Mouse (Mus musculus): ENCODE measurements around the gene Rpl39. TPM values are rescaled to one million over a fixed set of nuclear protein-coding genes. Genes with fewer than 3 reads are reported as not detected.

The Rpl39 gene
- polyA plus RNA-seq (2015; fragmentation: Nextera tagmentation; extraction: Ambion mirVana), result 349 and 381 TPM in 2 replicates

- no peaks in the 10 kb centered on the region for H3K27me3 ChIP-seq
- ATAC-seq (ENCODE audit: low FRiP score), result peak; percentile 95
- peaks cover 10% of the 10 kb centered on the region for H3K4me1 ChIP-seq (replicated peaks)
- H3K9me3 ChIP-seq, result no peaks in the 10 kb centered on the region
- peaks cover 11% of the 10 kb centered on the region for H3K36me3 ChIP-seq
- peak within 1 kb of the TSS; percentile 80 for H3K4me2 ChIP-seq
- peak within 1 kb of the TSS; percentile 81 for H3K9ac ChIP-seq
- H3K27ac ChIP-seq, result peak within 1 kb of the TSS; percentile 92
- H3K4me3 ChIP-seq, result peak within 1 kb of the TSS; percentile 54
- WGBS, result 10% methylated on average over 38 of the region's 38 CpGs
Measured at GRCm38 (mm10) chrX:37084927-37085660, at the start of gene Rpl39. TSS of gene Rpl39 (minus strand) at chrX:37085402.

GRCm38 (mm10) chrX:37126671-37127358 is 41.6 kb upstream of the Rpl39 start, which contains the start of gene Nkap:
TSS of gene Nkap (plus strand) at chrX:37126795.
- H3K4me3 ChIP-seq, result peak within 1 kb of the TSS; percentile 60
- H3K4me2 ChIP-seq, result peak within 1 kb of the TSS; percentile 62
- no peaks in the 10 kb centered on the region for H3K27me3 ChIP-seq
- 10% methylated on average over 54 of the region's 58 CpGs for WGBS
- no peaks in the 10 kb centered on the region for H3K9me3 ChIP-seq
- H3K27ac ChIP-seq, result peak within 1 kb of the TSS; percentile 79
- H3K36me3 ChIP-seq, result no peaks in the 10 kb centered on the region
- H3K4me1 ChIP-seq (replicated peaks), result peaks cover 14% of the 10 kb centered on the region
- peak within 1 kb of the TSS; percentile 79 for H3K9ac ChIP-seq
- peak; percentile 87 for ATAC-seq (ENCODE audit: low FRiP score)

GRCm38 (mm10) chrX:37125511-37125910 is 40.3 kb upstream of the Rpl39 start:
- Histone ChIP-seq H3K27ac (no peak overlapping the region), H3K36me3 (no peaks in the 10 kb centered on the region), H3K4me2 (no peak overlapping the region), H3K4me3 (no peak overlapping the region), H3K27me3 (no peaks in the 10 kb centered on the region), H3K4me1 (replicated peaks) (peaks cover 14% of the 10 kb centered on the region), H3K9ac (no peak overlapping the region), H3K9me3 (no peaks in the 10 kb centered on the region)
- 92% methylated on average over 7 of the region's 7 CpGs for WGBS
- no peak for ATAC-seq (ENCODE audit: low FRiP score)

DNA sequence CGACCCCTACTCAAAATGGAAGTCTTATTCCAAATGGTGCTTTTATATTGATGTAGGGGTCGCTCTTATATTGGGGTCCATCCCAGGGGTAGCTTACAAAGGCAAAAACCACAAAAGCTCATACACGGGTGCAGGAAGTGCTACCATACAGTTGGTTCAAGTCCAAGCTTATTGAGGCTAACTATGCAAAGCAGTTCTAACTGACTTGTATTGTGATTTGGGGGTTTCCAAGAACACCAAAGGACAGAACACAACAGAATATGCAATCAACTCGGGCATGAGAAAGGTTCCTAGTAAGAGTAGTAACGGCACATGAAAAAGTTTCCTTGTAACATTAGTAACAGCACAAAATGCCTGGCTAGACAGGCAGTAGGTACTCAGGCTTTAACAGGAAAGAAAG is 35.0 kb upstream of the Rpl39 start:
- 76% methylated on average over 5 of the region's 5 CpGs for WGBS
- 0 out of 2 replicates have a peak, but pooled peaks cover 1% of the 10 kb centered on the region for H3K27me3 ChIP-seq
- ATAC-seq (ENCODE audit: low FRiP score), result no peak
- H3K36me3 ChIP-seq, result no peaks in the 10 kb centered on the region
- H3K4me2 ChIP-seq, result no peak overlapping the region
- no peak overlapping the region for H3K4me3 ChIP-seq
- H3K9me3 ChIP-seq, result no peaks in the 10 kb centered on the region
- no peak overlapping the region for H3K9ac ChIP-seq
- no peak overlapping the region for H3K27ac ChIP-seq
- H3K4me1 ChIP-seq (replicated peaks), result no peaks in the 10 kb centered on the region

DNA sequence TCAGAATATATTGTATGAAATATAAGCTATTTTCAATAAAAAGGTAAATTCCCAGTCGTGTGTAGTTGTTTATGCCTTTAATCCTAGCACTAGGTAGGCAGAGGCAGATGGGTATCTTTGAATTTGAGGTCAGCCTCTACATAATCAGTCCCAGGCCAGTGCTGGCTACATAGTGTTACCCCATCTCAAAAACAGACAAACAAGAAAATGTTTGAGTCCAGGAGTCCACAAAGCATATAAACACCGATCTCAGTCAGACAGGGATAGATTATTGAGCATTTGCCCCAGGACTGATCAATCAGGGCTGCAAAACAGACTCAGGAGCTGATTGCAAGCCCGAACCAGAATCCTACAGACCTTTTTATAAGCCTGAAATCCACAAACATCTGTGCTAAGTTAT is 34.4 kb upstream of the Rpl39 start:
- no peaks in the 10 kb centered on the region for H3K4me1 ChIP-seq (replicated peaks)
- no peak overlapping the region for H3K4me3 ChIP-seq
- H3K27ac ChIP-seq, result no peak overlapping the region
- no peaks in the 10 kb centered on the region for H3K36me3 ChIP-seq
- no peaks in the 10 kb centered on the region for H3K9me3 ChIP-seq
- H3K27me3 ChIP-seq, result 0 out of 2 replicates have a peak, but pooled peaks cover 2% of the 10 kb centered on the region
- no peak overlapping the region for H3K4me2 ChIP-seq
- no peak for ATAC-seq (ENCODE audit: low FRiP score)
- WGBS, result 72% methylated on average over 3 of the region's 3 CpGs
- H3K9ac ChIP-seq, result no peak overlapping the region

- ATAC-seq (ENCODE audit: low FRiP score), result no peak
- Histone ChIP-seq H3K9ac (no peak overlapping the region), H3K4me1 (replicated peaks) (no peaks in the 10 kb centered on the region), H3K36me3 (no peaks in the 10 kb centered on the region), H3K4me2 (no peak overlapping the region), H3K4me3 (no peak overlapping the region), H3K27ac (no peak overlapping the region), H3K9me3 (no peaks in the 10 kb centered on the region), H3K27me3 (0 out of 2 replicates have a peak, but pooled peaks cover 2% of the 10 kb centered on the region)
- no CpG with 5 or more reads among the region's 5 CpGs for WGBS
Measured at GRCm38 (mm10) chrX:37117085-37117484, 31.9 kb upstream of the Rpl39 start.

DNA sequence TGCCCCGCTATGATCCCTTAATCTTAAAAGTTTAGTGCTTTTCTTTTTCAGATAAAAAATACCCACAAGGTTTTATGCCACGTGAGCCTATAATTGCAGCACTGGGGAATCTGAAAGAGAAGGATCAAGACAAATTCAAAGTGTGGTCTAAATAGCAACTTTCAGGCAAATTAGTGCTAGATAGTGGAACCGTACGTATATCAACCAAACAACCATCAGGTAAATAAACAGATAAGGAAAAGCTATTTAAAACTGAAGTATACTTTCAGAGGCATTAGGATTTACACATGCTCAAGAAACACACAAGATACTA is 25.6 kb upstream of the Rpl39 start:
- Histone ChIP-seq H3K9ac (no peak overlapping the region), H3K4me3 (peak overlapping the region; percentile 49; the same call in 1 of the 2 replicates), H3K4me1 (replicated peaks) (no peaks in the 10 kb centered on the region), H3K9me3 (no peaks in the 10 kb centered on the region), H3K27ac (no peak overlapping the region), H3K4me2 (no peak overlapping the region), H3K27me3 (0 out of 2 replicates have a peak, but pooled peaks cover 2% of the 10 kb centered on the region), H3K36me3 (no peaks in the 10 kb centered on the region)
- WGBS, result 74% methylated on average over 4 of the region's 4 CpGs
- no peak for ATAC-seq (ENCODE audit: low FRiP score)

DNA sequence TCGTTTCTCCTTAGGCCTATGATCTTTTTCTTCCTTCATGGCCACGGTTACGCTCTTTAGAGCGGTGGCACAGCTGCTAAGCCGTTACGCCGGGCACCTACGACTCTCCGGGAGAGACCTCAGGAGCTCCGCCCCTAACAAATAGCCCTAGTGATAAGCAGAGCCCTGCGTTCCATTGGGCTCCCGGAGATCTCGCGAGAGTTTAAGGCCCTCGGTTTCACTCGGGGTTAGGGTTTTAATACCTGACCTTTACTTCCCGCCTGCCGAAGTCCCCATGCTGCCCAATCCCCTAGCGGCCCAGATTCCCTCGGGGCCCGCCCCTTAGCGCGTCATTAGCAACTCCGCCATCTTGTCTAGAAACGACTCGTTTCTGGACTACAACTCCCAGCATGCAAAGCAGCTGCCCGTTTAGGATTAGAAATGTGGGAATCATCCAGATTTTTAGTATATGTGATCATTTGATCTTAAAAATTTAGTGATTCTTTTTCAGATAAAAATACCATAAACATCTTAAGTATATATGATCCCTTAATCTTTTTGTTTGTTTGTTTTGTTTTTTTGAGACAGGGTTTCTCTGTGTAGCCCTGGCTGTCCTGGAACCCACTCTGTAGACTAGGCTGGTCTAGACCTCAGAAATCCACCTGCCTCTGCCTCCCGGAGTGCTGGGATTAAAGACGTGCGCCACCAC is 25.1 kb upstream of the Rpl39 start, which contains the start of gene Upf3b:
TSS of gene Upf3b (minus strand) at position 130 of the 688 bp plus-strand sequence.
- peak; percentile 98 for ATAC-seq (ENCODE audit: low FRiP score)
- peak within 1 kb of the TSS; percentile 58 for H3K4me2 ChIP-seq
- WGBS, result 12% methylated on average over 30 of the region's 30 CpGs

GRCm38 (mm10) chrX:37109526-37110192 is 24.5 kb upstream of the Rpl39 start:
- no peaks in the 10 kb centered on the region for H3K4me1 ChIP-seq (replicated peaks)
- ATAC-seq (ENCODE audit: low FRiP score), result peak; percentile 87
- WGBS, result 18% methylated on average over 27 of the region's 27 CpGs

More for the DNA sequence above, 25.1 kb upstream of the Rpl39 start, which contains the start of gene Upf3b:
- Histone ChIP-seq H3K4me3 (peak within 1 kb of the TSS; percentile 49), H3K27ac (peak within 1 kb of the TSS; percentile 91), H3K9ac (peak within 1 kb of the TSS; percentile 70), H3K36me3 (no peaks in the 10 kb centered on the region), H3K9me3 (no peaks in the 10 kb centered on the region), H3K27me3 (0 out of 2 replicates have a peak, but pooled peaks cover 2% of the 10 kb centered on the region), H3K4me1 (replicated peaks) (no peaks in the 10 kb centered on the region)

DNA sequence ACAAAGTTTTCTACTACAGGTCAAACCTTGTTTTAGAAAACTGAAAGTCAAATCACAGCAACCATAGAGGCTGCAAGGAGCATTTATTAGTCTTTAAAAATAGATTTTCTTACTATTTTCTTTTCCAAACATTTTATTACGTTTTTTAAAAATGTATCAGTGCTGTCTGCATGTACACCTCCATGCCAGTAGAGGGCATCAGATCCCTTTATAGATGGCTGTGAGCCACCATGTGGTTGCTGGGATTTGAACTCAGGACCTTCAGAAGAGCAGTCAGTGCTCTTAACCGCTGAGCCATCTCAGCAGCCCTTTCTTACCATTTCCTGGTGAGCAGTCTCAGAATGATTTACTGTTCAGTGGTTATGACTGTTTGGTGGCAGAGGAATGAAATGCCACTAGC is 18.6 kb upstream of the Rpl39 start:
- Histone ChIP-seq H3K9me3 (no peaks in the 10 kb centered on the region), H3K27ac (no peak overlapping the region), H3K4me1 (replicated peaks) (no peaks in the 10 kb centered on the region), H3K4me2 (no peak overlapping the region), H3K36me3 (peaks cover 8% of the 10 kb centered on the region), H3K4me3 (no peak overlapping the region), H3K9ac (no peak overlapping the region), H3K27me3 (no peaks in the 10 kb centered on the region)
- ATAC-seq (ENCODE audit: low FRiP score), result no peak
- WGBS, result 83% methylated on average over 2 of the region's 2 CpGs

More at GRCm38 (mm10) chrX:37109526-37110192, 24.5 kb upstream of the Rpl39 start:
- H3K9ac ChIP-seq, result peak overlapping the region; percentile 70
- H3K4me3 ChIP-seq, result peak overlapping the region; percentile 49
- H3K4me2 ChIP-seq, result peak overlapping the region; percentile 58
- H3K27me3 ChIP-seq, result no peaks in the 10 kb centered on the region
- no peaks in the 10 kb centered on the region for H3K36me3 ChIP-seq
- H3K27ac ChIP-seq, result peak overlapping the region; percentile 91
- H3K9me3 ChIP-seq, result no peaks in the 10 kb centered on the region

DNA sequence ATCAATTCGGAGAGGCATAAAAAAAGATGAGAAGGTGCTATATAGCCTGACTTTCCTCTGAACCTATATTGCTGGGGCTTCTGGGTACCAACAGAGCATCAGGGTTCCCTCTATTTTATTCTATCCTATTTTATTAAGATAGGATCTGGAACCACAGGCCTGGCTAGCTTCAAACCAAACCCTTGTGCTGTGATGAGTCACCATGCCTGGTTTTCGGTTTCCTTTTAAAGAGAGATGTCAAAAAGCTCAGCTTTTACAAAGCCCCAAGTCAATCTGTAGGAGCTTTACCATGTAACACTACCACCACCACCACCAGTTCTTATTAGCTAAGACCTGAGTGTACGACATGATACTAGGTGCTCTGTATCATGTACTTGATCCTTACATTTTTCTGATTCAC is 13.5 kb upstream of the Rpl39 start:
- Histone ChIP-seq H3K4me2 (no peak overlapping the region), H3K9ac (no peak overlapping the region), H3K9me3 (no peaks in the 10 kb centered on the region), H3K36me3 (peaks cover 20% of the 10 kb centered on the region), H3K4me1 (replicated peaks) (no peaks in the 10 kb centered on the region), H3K27ac (no peak overlapping the region), H3K4me3 (no peak overlapping the region), H3K27me3 (no peaks in the 10 kb centered on the region)
- ATAC-seq (ENCODE audit: low FRiP score), result no peak
- WGBS, result 92% methylated on average over 3 of the region's 3 CpGs

Measured in hindbrain, embryonic 13.5 days (tissue).